Mouse (Mus musculus) T-helper 2 cell (primary cell): Measurements from ENCODE around the gene Sav1.

Source experiments
- in situ Hi-C: fragments of 300-600 bp; cut with MboI, MseI; formaldehyde crosslinking; loops from one replicate; pipeline ENCODE4 v1.15.1; 2025; ENCODE audit warnings: high pct_unique_total_duplicates

The Sav1 gene

DNA sequence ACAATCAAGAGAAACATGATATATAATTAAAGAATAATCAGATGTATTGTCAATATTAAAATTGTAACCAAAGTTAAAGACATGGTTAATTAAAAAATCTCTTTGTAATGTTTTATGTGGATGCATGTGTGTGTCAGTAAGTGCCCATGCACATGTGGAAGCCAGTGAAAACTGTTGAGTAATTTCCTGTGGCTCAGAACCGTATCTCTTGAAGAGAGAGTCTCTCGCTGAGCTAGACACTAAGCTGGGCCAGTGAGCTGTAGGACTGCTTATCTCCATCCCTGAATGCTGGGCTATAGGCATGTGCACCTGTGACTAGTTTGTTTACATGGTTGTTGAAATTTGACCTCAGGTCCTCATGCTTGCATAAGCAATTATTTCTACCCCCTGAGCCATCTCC lies 29.4 kb downstream of the Sav1 start:
- in situ Hi-C loops, result no loop called here

DNA sequence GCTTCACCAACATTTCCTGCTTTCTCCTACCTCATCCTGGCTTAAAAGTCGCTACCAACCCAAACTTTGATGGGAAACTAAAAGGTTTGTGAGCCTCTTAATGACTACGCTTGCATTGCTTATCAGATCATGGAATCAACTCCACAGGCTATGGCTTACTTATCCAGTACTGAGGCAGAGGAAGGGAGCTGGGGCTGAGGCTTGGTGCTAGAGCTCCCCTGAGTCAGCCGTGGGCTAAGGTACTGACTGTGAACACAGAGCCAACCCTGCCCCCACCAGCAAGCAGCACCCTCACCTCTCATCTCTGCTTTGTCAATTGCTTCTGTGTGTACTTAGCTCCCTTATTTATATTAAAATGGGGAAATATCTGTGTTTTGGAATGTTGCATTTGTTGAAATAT lies 39.3 kb downstream of the Sav1 start:
- in situ Hi-C loops, result no loop called here

DNA sequence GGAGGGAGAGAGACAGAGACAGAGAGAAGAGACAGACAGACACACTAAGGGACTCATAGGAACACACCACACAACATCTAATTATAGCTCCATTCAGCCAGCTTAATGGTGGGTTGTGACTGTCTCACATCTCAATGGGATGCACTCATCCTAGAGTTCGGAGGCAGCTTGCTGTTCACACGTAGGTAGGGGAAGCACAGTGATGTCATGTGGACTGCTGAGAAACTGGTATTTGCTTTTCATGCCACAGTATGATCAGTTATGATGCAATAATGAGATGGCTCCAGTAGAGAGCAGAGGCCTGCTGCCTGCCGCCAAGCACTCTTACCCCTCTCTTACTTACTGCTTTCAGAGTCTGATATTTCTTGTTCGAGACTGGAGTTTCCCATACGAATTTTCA lies 40.9 kb downstream of the Sav1 start:
- in situ Hi-C loops, result no loop called here

- in situ Hi-C loops, result no loop called here
Observed at GRCm38 (mm10) chr12:69941655-69942329, 45.0 kb downstream of the Sav1 start.

DNA sequence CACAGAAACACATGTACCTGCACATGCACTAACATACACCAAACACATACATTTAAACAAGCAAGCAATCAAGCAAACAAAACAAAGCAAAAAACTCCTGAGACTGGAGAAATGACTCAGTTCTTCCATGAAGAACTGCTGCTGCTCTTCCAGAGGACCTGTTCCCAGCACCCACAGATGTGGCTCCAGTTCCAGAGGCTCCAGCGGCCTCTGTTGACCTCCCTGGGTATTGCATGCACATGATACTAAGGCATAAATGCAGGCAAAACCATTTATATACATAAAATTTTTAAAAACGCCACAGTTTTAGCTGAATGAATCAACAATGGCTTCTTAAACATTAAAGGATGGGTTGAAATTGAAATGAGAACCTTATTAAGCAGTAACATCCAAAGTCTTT lies 47.5 kb downstream of the Sav1 start:
- in situ Hi-C loops, result no loop called here

DNA sequence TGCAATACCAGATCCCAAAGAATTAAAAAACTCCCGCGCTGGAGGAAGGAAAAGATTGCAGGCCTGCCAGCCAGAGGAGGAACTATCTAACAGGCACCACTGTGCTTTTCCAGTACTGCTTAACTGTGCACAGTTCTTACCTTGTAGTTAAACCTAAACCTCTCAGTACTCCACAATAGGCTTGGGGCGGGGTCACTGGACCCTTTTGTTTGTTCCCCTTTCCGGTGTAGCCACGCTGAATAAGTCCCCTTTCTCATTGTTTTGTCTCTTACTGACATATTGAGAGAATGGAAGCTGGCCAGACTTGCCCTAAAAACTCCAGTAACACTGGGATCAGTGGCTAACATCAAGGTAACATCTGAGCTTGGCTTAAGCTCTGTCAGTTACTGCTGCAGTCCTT lies 49.1 kb downstream of the Sav1 start:
- in situ Hi-C loops, result no loop called here

- in situ Hi-C loops, result no loop called here
Observed at GRCm38 (mm10) chr12:69926716-69927115, 60.1 kb downstream of the Sav1 start.

DNA sequence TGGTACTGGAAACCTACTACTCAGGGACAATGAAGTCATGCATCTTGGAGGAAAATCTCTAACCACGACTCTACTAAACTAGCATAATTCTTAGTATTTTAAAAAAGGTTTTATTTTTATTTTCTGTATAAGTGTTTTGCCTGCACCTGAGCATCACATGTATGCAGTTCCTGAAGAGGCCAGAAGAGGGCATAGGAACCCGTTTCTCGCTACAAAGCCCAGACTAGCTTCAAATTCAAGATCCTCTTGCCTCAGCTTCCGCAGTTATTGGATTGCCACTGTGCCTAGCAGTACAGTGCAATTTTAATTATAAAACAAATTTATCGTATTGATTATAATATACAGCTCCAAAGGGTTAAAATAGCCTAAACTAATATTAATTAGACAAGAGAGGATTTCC lies 62.8 kb downstream of the Sav1 start:
- in situ Hi-C loops, result no loop called here

- in situ Hi-C loops, result no loop called here
Observed at GRCm38 (mm10) chr12:69923603-69924002, 63.2 kb downstream of the Sav1 start.

DNA sequence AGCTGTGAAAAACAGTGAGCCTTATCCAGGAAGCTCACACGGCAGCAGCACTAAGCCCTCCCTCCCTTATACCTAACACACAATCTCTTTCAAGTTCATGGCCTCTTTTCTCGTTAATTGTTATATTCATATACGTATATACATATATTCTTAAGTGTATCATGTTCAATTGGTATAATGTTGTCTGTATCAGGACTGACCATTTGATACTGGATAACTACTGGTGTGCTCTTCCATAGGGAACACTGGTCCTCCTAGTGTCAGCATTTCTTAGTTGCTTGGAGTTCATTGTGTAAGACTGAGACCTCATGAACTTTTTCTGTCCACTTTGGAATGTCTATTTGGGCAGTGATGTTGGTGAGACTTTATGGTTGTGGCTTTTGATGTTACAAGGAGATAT lies 63.7 kb downstream of the Sav1 start:
- in situ Hi-C loops, result no loop called here

GRCm38 (mm10) chr12:69922099-69922498 lies 64.7 kb downstream of the Sav1 start:
- in situ Hi-C loops, result no loop called here

- in situ Hi-C loops, result no loop called here
Observed at GRCm38 (mm10) chr12:69917870-69918269, 68.9 kb downstream of the Sav1 start.
